Mouse (Mus musculus) kidney, adult 9 months (tissue): ENCODE measurements at regions not wholly inside any gene's neighbourhood (a gene's known extent, or its start where the extent isn't known, plus 50 kb on each side); places are given as distances from the start of the nearest gene placed in this dataset.

Experiments
- DNase-seq: peaks from one replicate; pipeline ENCODE4 v3.0.0; 2022

- DNase-seq, result no peak
Measured at GRCm38 (mm10) chr5:69877100-69877499, 285.0 kb upstream of the Gnpda2 start.

- no peak for DNase-seq
Measured at GRCm38 (mm10) chr5:69863027-69863426, 270.9 kb upstream of the Gnpda2 start.

- no peak for DNase-seq
Measured at GRCm38 (mm10) chr5:69844809-69845208, 252.7 kb upstream of the Gnpda2 start.

GRCm38 (mm10) chr5:69837947-69838710 lies 246.0 kb upstream of the Gnpda2 start:
- DNase-seq, result no peak

GRCm38 (mm10) chr5:69836356-69836755 lies 244.2 kb upstream of the Gnpda2 start:
- DNase-seq, result no peak

GRCm38 (mm10) chr5:69835162-69835561 lies 243.0 kb upstream of the Gnpda2 start:
- no peak for DNase-seq

- no peak for DNase-seq
Measured at GRCm38 (mm10) chr5:69817778-69818177, 225.6 kb upstream of the Gnpda2 start.

- no peak for DNase-seq
Measured at GRCm38 (mm10) chr5:69817035-69817434, 224.9 kb upstream of the Gnpda2 start.

GRCm38 (mm10) chr5:69815356-69815755 lies 223.2 kb upstream of the Gnpda2 start:
- no peak for DNase-seq

GRCm38 (mm10) chr5:69802612-69803011 lies 210.5 kb upstream of the Gnpda2 start:
- no peak for DNase-seq

- no peak for DNase-seq
Measured at GRCm38 (mm10) chr5:69802101-69802500, 210.0 kb upstream of the Gnpda2 start.

GRCm38 (mm10) chr5:69795316-69795715 lies 203.2 kb upstream of the Gnpda2 start:
- no peak for DNase-seq

- DNase-seq, result no peak
Measured at GRCm38 (mm10) chr5:69794641-69795040, 202.5 kb upstream of the Gnpda2 start.

- DNase-seq, result no peak
Measured at GRCm38 (mm10) chr5:69756769-69757485, 164.8 kb upstream of the Gnpda2 start.

GRCm38 (mm10) chr5:69756360-69756759 lies 164.2 kb upstream of the Gnpda2 start:
- DNase-seq, result no peak

GRCm38 (mm10) chr5:69740511-69740910 lies 148.4 kb upstream of the Gnpda2 start:
- DNase-seq, result no peak

- DNase-seq, result no peak
Measured at GRCm38 (mm10) chr5:69721351-69722006, 129.3 kb upstream of the Gnpda2 start.

- DNase-seq, result no peak
Measured at GRCm38 (mm10) chr5:69716087-69716486, 123.9 kb upstream of the Gnpda2 start.

GRCm38 (mm10) chr5:69707099-69707498 lies 115.0 kb upstream of the Gnpda2 start:
- DNase-seq, result no peak

GRCm38 (mm10) chr5:69705168-69705532 lies 113.0 kb upstream of the Gnpda2 start:
- DNase-seq, result no peak

GRCm38 (mm10) chr5:69704261-69705167 lies 112.4 kb upstream of the Gnpda2 start:
- DNase-seq, result peak; percentile 20

GRCm38 (mm10) chr5:69678770-69679169 lies 86.6 kb upstream of the Gnpda2 start:
- DNase-seq, result no peak

- no peak for DNase-seq
Measured at GRCm38 (mm10) chr5:69678268-69678667, 86.1 kb upstream of the Gnpda2 start.
